Mouse (Mus musculus): ENCODE measurements around the gene Tmem62. TPM values are rescaled to one million over a fixed set of nuclear protein-coding genes. Genes with fewer than 3 reads are reported as not detected.
"Not testable (repeated sequence)": the region's sequence is repeated elsewhere in the genome, so short reads cannot be mapped to it uniquely, and the experiment has no call there.

Gene Tmem62
- total RNA-seq, 2 experiments from 2014 or later: 3.0 to 3.3 TPM

- no peak for TF ChIP-seq CTCF (IDR thresholded peaks at IDR 0.05)
- intact Hi-C loops (cut with DNase I): no loop called here
- peak overlapping the region; percentile 85; the same call in 1 of the 2 replicates for H3K27ac ChIP-seq
- H3K4me3 ChIP-seq: no peak overlapping the region
- DNase-seq: no peak
These were observed 30.2 kb downstream of the Tmem62 start for GRCm38 (mm10) chr2:121006986-121007385.

DNA sequence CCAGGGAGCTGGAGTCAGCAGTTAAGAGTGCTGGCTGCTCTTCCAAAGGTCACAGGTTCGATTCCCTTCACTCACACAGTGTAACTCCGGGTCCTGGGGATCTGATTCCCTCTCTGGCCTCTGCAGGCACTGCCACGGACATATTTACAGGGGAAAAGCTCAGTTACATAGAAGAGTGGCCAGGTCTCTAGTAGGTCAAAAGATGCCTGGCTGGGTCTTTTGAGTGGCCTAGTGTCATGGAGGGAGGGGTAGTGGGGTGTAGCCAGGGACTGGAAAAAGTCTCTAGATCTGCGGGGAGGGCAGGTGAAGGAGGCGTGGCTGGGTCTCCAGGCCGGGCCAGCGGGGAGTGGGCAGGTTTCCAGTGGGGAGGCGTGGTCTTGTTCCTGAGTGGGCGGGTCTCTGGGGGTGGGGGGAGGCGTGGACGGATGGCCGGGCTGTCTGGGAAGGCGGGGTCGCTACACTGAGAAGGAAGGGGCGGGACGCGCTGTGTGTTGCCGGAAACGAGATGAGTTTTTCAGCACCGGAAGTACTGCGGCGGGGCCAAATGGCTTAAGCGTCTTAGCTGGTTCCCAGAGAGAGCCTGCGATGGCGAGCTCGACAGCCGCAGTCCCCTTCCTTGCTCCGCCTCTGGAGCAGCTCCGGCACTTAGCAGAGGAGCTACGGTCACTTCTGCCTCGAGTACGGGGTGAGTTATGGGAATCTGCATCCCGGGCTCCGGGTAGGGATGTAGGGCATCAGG lies 31.3 kb downstream of the Tmem62 start, which contains the start of gene Ccndbp1:
TSS of gene Ccndbp1 (plus strand) at position 479 of the 739 bp plus-strand sequence.
- intact Hi-C loops (cut with DNase I): no loop called here
- Histone ChIP-seq H3K4me3 (peak within 1 kb of the TSS; percentile 79), H3K27ac (peak within 1 kb of the TSS; percentile 85)
- no peak for TF ChIP-seq CTCF (IDR thresholded peaks at IDR 0.05)
- peak; percentile 95 for DNase-seq

- Histone ChIP-seq H3K27ac (peak overlapping the region; percentile 85), H3K4me3 (peak overlapping the region; percentile 79)
- TF ChIP-seq CTCF (IDR thresholded peaks at IDR 0.05): no peak
- intact Hi-C loops (cut with DNase I): no loop called here
- no peak for DNase-seq
These were observed 31.8 kb downstream of the Tmem62 start for GRCm38 (mm10) chr2:121008664-121009007.

DNA sequence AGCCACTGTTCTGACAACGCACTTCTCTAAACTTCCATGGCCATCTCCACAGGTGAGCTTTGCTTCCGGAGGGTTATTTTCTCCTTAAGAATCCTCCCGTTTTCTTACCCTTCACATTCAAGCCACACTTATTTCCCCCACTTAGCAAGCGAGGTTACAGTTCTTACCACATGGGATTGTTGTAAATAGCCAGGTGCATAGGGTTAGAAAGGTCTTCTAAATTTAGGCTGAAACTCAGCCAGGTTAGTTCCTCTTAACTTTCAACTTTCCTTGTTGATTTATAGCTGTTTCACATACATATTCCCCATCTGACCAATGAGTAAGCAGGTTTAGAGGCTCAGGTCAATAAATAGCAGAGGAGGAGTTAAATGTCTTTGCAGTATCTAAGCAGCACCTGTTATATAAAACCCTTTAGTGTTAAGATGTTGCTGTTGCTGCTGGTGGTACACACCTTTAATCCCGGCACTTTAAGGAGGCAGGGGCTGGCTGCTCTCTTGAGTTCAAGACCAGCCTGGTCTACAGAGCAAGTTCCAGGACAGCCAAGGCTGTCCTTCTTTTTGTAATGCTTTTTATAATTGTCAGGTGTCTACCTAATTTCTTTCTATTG lies 32.4 kb downstream of the Tmem62 start:
- intact Hi-C loops (cut with DNase I): no loop called here

DNA sequence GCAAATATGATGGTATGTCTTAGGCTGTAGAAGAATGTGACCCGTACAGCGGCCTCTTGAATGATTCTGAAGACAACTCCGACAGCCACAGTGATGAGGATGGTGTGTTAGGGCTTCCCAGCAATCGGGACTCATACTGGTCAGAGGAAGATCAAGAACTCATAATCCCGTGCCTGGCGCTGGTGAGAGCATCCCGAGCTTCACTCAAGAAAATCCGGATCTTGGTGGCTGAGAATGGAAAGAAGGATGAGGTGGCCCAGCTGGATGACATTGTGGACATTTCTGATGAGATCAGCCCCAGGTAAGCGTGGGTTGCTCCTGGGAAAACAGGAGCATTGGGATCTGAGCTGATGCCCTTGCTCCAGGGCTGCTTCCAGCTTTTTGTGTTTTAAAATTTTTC lies 35.9 kb downstream of the Tmem62 start:
- H3K4me3 ChIP-seq: no peak overlapping the region
- no peak overlapping the region for H3K27ac ChIP-seq
- intact Hi-C loops (cut with DNase I): no loop called here
- TF ChIP-seq CTCF (IDR thresholded peaks at IDR 0.05): no peak
- no peak for DNase-seq

More for the DNA sequence above, 32.4 kb downstream of the Tmem62 start:
- no peak for DNase-seq
- peak overlapping the region; percentile 85 for H3K27ac ChIP-seq
- peak overlapping the region; percentile 79 for H3K4me3 ChIP-seq
- no peak for TF ChIP-seq CTCF (IDR thresholded peaks at IDR 0.05)

DNA sequence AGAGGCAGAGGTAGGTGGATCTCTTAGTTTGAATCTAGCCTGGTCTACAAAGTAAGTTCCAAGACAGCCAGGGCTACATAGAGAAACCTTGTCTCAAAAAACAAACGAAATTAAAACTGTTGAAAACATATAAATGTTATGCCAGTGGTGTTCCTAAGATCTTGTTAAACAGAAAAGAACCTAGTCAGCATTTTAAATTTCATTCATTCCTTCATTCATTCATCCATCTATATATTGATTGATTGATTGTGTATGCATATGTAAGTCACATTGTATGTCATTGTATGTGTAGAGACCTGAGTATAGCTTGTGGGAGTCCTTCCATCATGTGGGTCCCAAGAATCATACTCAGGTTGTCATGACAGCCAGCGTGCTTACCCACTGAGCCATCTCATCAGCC lies 38.7 kb downstream of the Tmem62 start:
- intact Hi-C loops (cut with DNase I): no loop called here
- no peak overlapping the region for H3K27ac ChIP-seq
- no peak for DNase-seq
- H3K4me3 ChIP-seq: no peak overlapping the region
- TF ChIP-seq CTCF (IDR thresholded peaks at IDR 0.05): no peak

DNA sequence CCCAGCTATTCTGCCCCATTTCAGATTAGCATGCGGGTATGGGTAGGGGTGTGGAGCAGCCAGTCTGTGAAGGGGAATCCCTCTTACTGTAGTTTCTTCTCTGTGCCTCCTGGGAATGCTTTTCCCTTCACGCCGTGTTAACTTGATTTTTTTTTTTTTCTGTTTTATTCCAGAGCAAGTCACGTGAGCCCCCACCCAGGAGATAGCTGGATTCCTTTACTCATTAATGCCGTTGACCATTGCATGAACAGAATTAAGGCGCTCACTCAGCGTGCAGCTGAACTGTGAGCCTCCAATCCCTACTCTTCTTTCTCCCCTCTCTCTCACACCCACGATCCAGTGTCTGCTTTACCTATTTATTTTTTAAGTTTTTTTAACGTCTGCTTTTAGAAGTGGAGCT lies 39.4 kb downstream of the Tmem62 start:
- DNase-seq: no peak
- Histone ChIP-seq H3K4me3 (no peak overlapping the region), H3K27ac (no peak overlapping the region)
- no peak for TF ChIP-seq CTCF (IDR thresholded peaks at IDR 0.05)
- intact Hi-C loops (cut with DNase I): no loop called here

DNA sequence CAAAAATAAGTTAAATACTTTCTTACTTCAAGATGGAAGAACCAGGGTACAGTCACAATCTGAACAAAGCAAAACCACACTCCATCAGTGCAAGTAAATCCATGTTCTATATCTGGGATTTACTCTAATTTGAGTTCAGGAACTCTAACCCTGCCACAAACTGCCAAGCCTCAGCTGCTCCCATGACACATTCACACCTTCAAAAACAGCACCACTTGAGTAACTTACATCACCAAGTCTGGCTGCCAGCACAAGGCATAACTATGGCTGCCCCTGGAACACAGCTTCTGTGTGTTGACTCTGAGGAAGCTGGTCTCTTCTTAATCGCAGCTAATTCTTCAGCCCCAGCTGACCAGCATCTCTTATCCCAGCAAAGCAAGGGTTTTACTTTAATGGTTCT lies 40.3 kb downstream of the Tmem62 start:
- Histone ChIP-seq H3K4me3 (no peak overlapping the region), H3K27ac (peak overlapping the region; percentile 54; the same call in 1 of the 2 replicates)
- TF ChIP-seq CTCF (IDR thresholded peaks at IDR 0.05): no peak
- peak; percentile 24 for DNase-seq
- intact Hi-C loops (cut with DNase I): no loop called here

- TF ChIP-seq CTCF (IDR thresholded peaks at IDR 0.05): no peak
- DNase-seq: no peak
- intact Hi-C loops (cut with DNase I): no loop called here
- H3K27ac ChIP-seq: no peak overlapping the region
- H3K4me3 ChIP-seq: no peak overlapping the region
These were observed 46.1 kb downstream of the Tmem62 start for GRCm38 (mm10) chr2:121022918-121023317.

DNA sequence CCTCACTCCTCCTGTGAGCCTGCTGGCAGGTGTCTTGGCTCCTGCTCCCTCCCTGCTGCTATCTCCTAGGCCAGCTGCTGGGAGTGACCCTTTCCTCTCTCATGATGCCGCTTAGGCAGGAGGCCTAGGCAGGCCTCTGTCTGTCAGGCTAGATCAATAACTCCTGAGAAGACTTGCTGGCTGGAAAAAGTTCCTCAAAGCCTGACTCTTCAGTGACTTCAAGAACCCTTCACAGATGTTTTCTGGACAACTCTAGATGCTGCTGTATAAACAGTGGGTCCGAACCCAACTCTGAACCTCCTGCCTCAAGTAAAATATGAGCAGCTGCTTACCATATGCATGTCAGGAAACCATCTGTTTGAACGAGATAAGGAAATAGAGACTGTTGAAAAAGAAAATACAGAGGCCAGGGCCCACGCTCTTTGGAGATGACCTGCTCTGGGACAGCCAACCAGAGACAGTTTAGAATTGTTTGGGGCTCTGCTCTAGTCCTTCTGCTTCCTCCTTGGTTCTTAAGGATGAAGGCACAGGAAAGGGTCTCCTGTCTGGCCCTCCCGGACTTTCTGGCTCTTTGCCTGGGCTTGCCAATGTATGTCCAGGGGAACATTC lies 60.0 kb downstream of the Tmem62 start, which contains the start of gene Epb42:
TSS of gene Epb42 (minus strand) at position 340 of the 609 bp plus-strand sequence.
- Histone ChIP-seq H3K27ac (no peak within 1 kb of the TSS), H3K4me3 (no peak within 1 kb of the TSS)
- DNase-seq: no peak
- no peak for TF ChIP-seq CTCF (IDR thresholded peaks at IDR 0.05)
- intact Hi-C loops (cut with DNase I): no loop called here

- intact Hi-C loops (cut with DNase I); DNase-seq; H3K27ac ChIP-seq; H3K4me3 ChIP-seq: not testable (repeated sequence)
These were observed 62.0 kb downstream of the Tmem62 start for GRCm38 (mm10) chr2:121038851-121039250.

DNA sequence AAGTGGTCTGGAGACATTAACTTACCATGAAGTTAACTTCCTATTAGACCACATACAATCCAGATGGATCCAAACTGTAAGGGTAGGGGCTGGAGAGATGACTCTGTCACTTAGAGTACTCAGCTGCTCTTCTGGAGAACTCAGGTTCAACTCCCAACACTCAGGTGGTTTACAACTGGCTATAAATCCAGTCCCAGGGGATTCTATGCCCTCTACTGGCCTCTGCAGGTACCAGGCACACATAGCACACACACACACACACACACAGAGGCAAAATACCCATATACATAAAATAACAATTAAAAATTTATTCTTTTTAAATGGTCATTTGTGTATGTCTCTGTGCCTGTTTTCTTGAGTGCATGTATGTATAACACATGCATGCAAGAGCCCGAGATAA lies 62.6 kb downstream of the Tmem62 start:
- TF ChIP-seq CTCF (IDR thresholded peaks at IDR 0.05): no peak
- intact Hi-C loops (cut with DNase I): no loop called here
- H3K27ac ChIP-seq: no peak overlapping the region
- no peak for DNase-seq
- no peak overlapping the region for H3K4me3 ChIP-seq

DNA sequence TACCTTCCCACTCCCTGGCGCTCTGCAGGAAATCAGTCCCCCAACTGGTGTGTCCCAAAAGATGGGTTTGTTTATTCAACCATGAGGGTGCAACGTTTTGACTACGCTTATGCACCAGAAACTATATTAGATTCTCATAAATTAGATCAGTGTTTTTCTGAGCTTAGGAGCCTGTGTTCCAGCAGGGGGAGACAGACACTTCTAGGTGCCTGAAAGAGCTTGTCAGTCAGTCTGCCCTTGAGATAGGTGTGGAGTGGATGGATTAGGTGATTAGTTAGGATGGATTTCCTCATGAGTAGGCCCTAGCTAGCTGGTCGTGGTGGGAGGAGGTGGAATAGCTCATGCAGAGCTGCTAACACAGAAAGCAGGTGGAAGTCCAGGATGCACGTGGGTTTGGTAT lies 64.3 kb downstream of the Tmem62 start:
- Histone ChIP-seq H3K27ac (no peak overlapping the region), H3K4me3 (no peak overlapping the region)
- peak; percentile 61 for TF ChIP-seq CTCF (IDR thresholded peaks at IDR 0.05)
- intact Hi-C loops (cut with DNase I): loop anchor here (5.0 kb wide), 1 partner anchor 61 kb away; no protein-coding TSS in a partner anchor
- DNase-seq: no peak
